Mouse (Mus musculus): ENCODE data around the gene Acp2. TPM values are rescaled to one million over a fixed set of nuclear protein-coding genes. Genes with fewer than 3 reads are reported as not detected.

The Acp2 gene
- total RNA-seq, 4 experiments from 2014 or later = 14.3 to 17.5 (median 16.7) TPM

DNA sequence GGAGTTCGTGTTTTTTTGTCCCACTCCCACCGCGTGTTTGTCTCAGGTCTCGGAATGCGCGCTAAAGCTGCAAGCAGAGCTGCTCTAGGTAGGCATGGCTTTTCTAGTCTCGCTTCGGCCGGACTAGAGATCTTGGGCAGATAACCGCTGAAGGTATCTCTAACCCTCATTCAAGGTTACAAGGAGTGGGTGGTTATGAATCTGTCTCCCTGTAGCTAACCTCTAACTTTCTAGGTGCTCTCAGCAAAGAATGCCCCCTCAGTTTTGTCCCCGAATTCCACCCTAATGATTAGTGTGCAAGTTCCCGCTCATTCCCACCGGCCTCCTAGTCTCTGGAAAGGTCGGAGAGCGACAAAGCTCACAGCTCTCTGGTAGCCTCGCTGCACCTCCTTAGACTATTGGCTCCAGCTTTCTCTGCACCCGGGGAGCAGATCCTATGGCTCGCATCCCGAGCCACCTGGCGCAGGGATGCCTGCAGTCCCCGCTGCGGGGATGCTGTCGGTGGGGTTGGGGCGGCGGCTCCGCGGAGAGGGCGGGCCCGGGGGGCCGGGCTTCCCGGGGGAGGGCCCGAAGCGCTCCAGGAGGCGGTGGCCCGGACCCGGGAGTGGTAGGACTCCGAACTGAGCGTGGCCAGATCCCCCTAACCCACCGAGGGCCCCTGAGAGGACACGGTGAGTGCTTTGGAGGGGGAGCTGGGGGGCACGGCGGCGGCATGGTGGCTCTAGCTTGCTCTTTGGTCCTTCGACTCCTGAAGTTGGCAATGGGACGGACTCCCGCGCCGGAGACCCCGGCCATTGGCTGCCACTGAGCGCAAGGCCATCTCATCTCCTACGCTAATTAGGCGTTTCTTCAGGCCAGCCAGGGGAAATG, 53.8 kb downstream of the Acp2 start:
- DNase-seq (ENCODE audit: low spot score) = peak; percentile 53

DNA sequence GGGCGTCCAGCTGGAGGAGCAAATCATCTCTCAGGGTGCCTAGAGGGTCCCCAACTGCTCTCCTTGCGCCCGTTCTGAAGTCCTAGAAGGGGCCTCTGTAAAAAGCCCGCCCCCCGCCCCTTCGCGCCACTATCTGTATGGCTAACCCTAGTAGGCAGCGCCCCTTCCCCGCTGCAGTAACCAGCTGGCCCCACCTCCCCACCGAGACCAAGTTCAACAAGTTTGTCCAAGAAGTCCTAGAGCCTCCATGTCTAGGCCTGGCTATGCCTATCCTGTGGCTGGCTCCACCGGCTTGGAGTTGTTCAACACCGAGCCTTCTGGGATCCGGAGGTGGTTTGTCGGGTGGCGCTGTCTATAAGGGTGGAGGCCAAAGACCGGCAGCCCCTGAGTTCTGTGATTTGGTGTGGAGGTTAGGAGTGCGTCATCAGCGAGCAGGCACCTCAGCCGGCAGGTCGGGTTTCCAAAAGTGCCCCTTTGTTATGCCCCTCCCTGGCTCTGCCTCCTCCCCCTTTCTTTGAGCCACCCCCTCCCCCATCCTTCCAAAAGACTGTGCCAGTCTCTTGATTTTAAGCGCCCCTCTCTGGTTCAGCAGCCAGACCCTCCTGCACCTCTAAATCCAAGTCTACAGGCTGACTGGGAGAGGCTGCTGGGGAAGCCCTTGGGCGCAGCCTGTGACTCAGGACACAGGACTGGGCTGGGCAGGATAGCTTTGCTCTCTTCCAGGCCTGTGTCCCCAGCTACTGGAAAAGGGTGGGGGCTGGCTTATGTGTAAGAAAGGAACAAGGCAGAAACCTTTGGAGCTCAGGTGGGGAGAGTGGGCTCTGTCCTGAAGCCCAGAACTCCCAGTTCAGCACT, 54.7 kb downstream of the Acp2 start:
- no peak for DNase-seq (ENCODE audit: low spot score)

DNA sequence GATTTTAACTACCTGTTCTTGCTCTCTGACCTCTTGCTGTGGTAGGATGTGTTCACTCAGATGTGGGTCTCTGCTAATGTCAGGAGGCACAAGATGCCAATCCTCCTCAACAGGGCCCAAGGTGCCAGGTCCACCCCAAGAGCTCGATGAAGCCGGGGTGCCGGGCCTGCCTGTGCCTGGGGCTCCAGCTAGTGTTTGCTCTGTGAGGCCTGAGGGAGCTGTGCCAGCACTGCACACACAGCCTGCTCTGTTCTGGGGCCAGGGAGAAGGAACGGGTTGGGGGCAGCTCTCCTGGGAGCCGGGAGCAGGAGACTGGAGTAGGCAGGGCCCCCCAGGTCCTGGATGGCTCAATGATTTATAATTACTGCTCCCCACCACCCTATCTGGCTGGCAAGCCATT, 55.4 kb downstream of the Acp2 start:
- DNase-seq (ENCODE audit: low spot score) = no peak

DNA sequence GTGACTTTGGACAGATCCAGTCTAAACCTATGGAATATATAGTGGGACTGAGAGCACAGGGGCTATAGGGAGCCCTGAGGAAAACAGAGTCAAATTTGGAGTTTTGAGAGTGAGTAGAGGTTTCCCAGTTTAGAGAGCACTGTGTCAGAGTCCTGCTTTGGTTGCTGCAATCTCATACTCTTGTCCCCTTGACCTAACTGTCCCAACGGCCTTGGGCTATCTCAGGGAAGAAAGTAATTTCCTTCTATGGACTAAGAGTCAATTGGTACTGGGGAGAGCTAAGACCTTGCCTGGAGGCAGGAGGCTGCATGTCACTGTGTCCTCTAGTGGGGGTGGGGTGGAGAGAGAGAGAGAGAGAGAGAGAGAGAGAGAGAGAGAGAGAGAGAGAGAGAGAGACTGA, 56.1 kb downstream of the Acp2 start:
- DNase-seq (ENCODE audit: low spot score) = no peak

DNA sequence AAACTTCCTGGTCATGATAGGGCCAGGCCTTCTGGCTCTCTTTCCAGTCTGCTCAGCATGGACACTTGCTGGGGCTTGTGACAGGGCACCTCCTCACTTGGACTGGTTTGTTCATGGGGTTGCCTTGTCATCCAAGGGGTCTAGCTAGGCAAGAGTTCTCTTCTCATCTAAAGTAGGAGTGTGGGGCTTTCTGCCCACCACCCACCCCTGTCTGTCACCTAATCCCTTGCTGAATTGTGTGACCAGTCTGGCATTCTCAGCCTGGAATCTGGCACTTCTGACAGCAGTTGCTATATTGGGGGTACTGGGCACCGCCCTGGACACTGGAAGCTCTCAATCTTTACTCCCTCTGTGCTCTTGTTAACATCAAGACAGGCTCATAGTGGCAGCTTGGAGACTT, 56.8 kb downstream of the Acp2 start:
- DNase-seq (ENCODE audit: low spot score) = no peak

Other genes starting within 250 kb of the Acp2 start
- gene Rapsn, start 167.3 kb upstream of the Acp2 start, total RNA-seq (2022) = 10 to 100 TPM; 15.4 to 19.4 (median 16.4) TPM
- gene Psmc3, start 148.9 kb upstream of the Acp2 start, total RNA-seq (2022) = 100 to 1,000 TPM; 192 to 274 (median 220) TPM
- gene Slc39a13, start 132.5 kb upstream of the Acp2 start, total RNA-seq (2022) = 10 to 100 TPM; 19.0 to 26.0 (median 23.6) TPM
- gene Spi1, start 120.5 kb upstream of the Acp2 start, total RNA-seq (2022) = 1 to 10 TPM; 2.8 to 6.1 (median 3.2) TPM
- gene Mybpc3, start 84.7 kb upstream of the Acp2 start, total RNA-seq (2022) = 1,000 to 10,000 TPM; 1,514 to 2,177 (median 1,722) TPM
- 1 to 10 TPM; 4.9 to 6.9 (median 6.1) TPM for gene Madd, start 19.0 kb upstream of the Acp2 start, total RNA-seq (2022)
- gene Nr1h3, start 51 bp upstream of the Acp2 start, total RNA-seq (2022) = 10 to 100 TPM; 15.6 to 31.0 (median 22.5) TPM
- gene Ddb2, start 34.1 kb downstream of the Acp2 start, total RNA-seq (2022) = 1 to 10 TPM; 1.7 to 4.2 (median 3.3) TPM
- 100 to 1,000 TPM; 168 to 198 (median 178) TPM for gene Pacsin3, start 53.1 kb downstream of the Acp2 start, total RNA-seq (2022)
- gene Arfgap2, start 62.1 kb downstream of the Acp2 start, total RNA-seq (2022) = 10 to 100 TPM; 53.7 to 61.8 (median 55.7) TPM
- gene 1110051M20Rik, start 241.8 kb downstream of the Acp2 start, total RNA-seq (2022) = 10 to 100 TPM in 3 of 4 experiments, 1 to 10 TPM in 1; 9.1 to 14.9 (median 13.8) TPM